Mouse (Mus musculus): ENCODE data around the gene Capn5. TPM values are rescaled to one million over a fixed set of nuclear protein-coding genes. Genes with fewer than 3 reads are reported as not detected.
A peak's percentile ranks its signal among the peaks of the same experiment; 100 is the strongest.

Capn5 gene
- polyA plus RNA-seq, 1 experiment, result 16.2 TPM

DNA sequence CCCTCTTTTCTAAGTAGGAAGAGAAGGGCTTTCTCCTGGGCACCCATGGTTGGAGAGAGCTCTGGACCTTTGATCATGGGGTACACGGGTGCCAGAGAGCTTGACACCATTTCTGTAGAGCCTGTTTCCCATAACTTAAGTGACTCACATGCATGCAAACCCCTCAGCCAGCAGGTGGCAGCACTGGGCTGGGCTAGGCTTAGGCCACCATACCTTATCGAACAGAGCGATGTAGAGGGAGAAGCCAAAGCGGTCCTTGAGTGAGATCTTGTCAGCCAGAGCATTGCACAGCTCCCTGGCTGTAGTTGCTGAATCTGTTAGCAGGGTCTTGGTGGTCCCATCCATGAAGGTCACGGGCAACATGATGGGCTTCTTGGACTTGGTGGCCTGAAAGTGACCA, 106.5 kb downstream of the Capn5 start:
- 27% methylated on average over 5 of the region's 5 CpGs for WGBS
- peak; percentile 68 for DNase-seq (ENCODE audit: low read depth, low spot score)

Other genes starting within 250 kb of the Capn5 start
- 23.0 and 43.6 TPM in 2 replicates for gene Myo7a, start 58.8 kb downstream of the Capn5 start, polyA plus RNA-seq (2012; rRNA removed)
- 0.88 and 0.94 TPM in 2 replicates for gene Omp, start 32.8 kb downstream of the Capn5 start, polyA plus RNA-seq (2012; rRNA removed)
- 3.7 and 5.3 TPM in 2 replicates for gene B3gnt6, start 21.2 kb upstream of the Capn5 start, polyA plus RNA-seq (2012; rRNA removed)
- gene Acer3, start 142.9 kb upstream of the Capn5 start, polyA plus RNA-seq (2012; rRNA removed), result 8.9 and 13.4 TPM in 2 replicates
- gene Tsku, start 183.1 kb upstream of the Capn5 start, polyA plus RNA-seq (2012; rRNA removed), result 5.5 and 26.3 TPM in 2 replicates

All from large intestine, adult 2 months (tissue).